Mouse (Mus musculus) layer of hippocampus, postnatal 25 days (tissue): ENCODE measurements at regions not wholly inside any gene's neighbourhood (a gene's known extent, or its start where the extent isn't known, plus 50 kb on each side); places are given as distances from the start of the nearest gene placed in this dataset.
"Not testable (repeated sequence)": the region's sequence is repeated elsewhere in the genome, so short reads cannot be mapped to it uniquely, and the experiment has no call there.

Experiments used
- DNase-seq, 2 experiments: peaks; one replicate each; pipeline ENCODE4 v3.0.0; 2022; ENCODE audit warnings: mixed read lengths in 2 of 2, low spot score in 1 of 2; ENCODE audit errors: extremely low spot score in 1 of 2

GRCm38 (mm10) chr13:81008864-81009766 lies 125.9 kb downstream of the Arrdc3 start:
- DNase-seq = no peak

GRCm38 (mm10) chr13:81013953-81014352 lies 130.8 kb downstream of the Arrdc3 start:
- DNase-seq = no peak

GRCm38 (mm10) chr13:81020106-81020747 lies 137.0 kb downstream of the Arrdc3 start:
- DNase-seq = no peak

- no peak for DNase-seq
These were observed 137.6 kb downstream of the Arrdc3 start for GRCm38 (mm10) chr13:81020811-81021210.

- no peak for DNase-seq
These were observed 139.2 kb downstream of the Arrdc3 start for GRCm38 (mm10) chr13:81022410-81022809.

GRCm38 (mm10) chr13:81025241-81025760 lies 142.1 kb downstream of the Arrdc3 start:
- DNase-seq = not testable (repeated sequence)

- no peak for DNase-seq
These were observed 154.1 kb downstream of the Arrdc3 start for GRCm38 (mm10) chr13:81037316-81037715.

- no peak for DNase-seq
These were observed 155.6 kb downstream of the Arrdc3 start for GRCm38 (mm10) chr13:81038736-81039135.

GRCm38 (mm10) chr13:81040494-81040893 lies 157.3 kb downstream of the Arrdc3 start:
- no peak for DNase-seq

GRCm38 (mm10) chr13:81041646-81042045 lies 158.5 kb downstream of the Arrdc3 start:
- no peak for DNase-seq
